Mouse (Mus musculus): ENCODE results near the gene Fut8. TPM values are rescaled to one million over a fixed set of nuclear protein-coding genes. Genes with fewer than 3 reads are reported as not detected.
"Not testable (repeated sequence)": the region's sequence is repeated elsewhere in the genome, so short reads cannot be mapped to it uniquely, and the experiment has no call there.

The Fut8 gene
- total RNA-seq, 2 experiments from 2014 or later: 72.0 to 74.4 TPM

- no peak for DNase-seq (ENCODE audit: low spot score in 2 of 2)
These were observed 257.9 kb downstream of the Fut8 start for GRCm38 (mm10) chr12:77495781-77496180.

GRCm38 (mm10) chr12:77498153-77498552 lies 260.2 kb downstream of the Fut8 start:
- DNase-seq (ENCODE audit: low spot score in 2 of 2): no peak

GRCm38 (mm10) chr12:77500439-77501055 lies 262.6 kb downstream of the Fut8 start:
- DNase-seq (ENCODE audit: low spot score in 2 of 2): no peak

- DNase-seq (ENCODE audit: low spot score in 2 of 2): no peak
These were observed 263.7 kb downstream of the Fut8 start for GRCm38 (mm10) chr12:77501466-77502240.

GRCm38 (mm10) chr12:77502243-77502642 lies 264.3 kb downstream of the Fut8 start:
- DNase-seq (ENCODE audit: low spot score in 2 of 2): no peak

- DNase-seq (ENCODE audit: low spot score in 2 of 2): no peak
These were observed 267.5 kb downstream of the Fut8 start for GRCm38 (mm10) chr12:77505431-77505830.

GRCm38 (mm10) chr12:77507770-77508169 lies 269.8 kb downstream of the Fut8 start:
- DNase-seq (ENCODE audit: low spot score in 2 of 2): no peak

- no peak for DNase-seq (ENCODE audit: low spot score in 2 of 2)
These were observed 272.8 kb downstream of the Fut8 start for GRCm38 (mm10) chr12:77510758-77511157.

- DNase-seq (ENCODE audit: low spot score in 2 of 2): no peak
These were observed 273.3 kb downstream of the Fut8 start for GRCm38 (mm10) chr12:77511206-77511605.

GRCm38 (mm10) chr12:77511631-77512030 lies 273.7 kb downstream of the Fut8 start:
- no peak for DNase-seq (ENCODE audit: low spot score in 2 of 2)

- no peak for DNase-seq (ENCODE audit: low spot score in 2 of 2)
These were observed 278.9 kb downstream of the Fut8 start for GRCm38 (mm10) chr12:77516805-77517204.

- DNase-seq (ENCODE audit: low spot score in 2 of 2): no peak
These were observed 279.8 kb downstream of the Fut8 start for GRCm38 (mm10) chr12:77517691-77518090.

- no peak for DNase-seq (ENCODE audit: low spot score in 2 of 2)
These were observed 281.7 kb downstream of the Fut8 start for GRCm38 (mm10) chr12:77519534-77520102.

- not testable (repeated sequence) for DNase-seq (ENCODE audit: low spot score in 2 of 2)
These were observed 286.1 kb downstream of the Fut8 start for GRCm38 (mm10) chr12:77524014-77524413.

All from layer of hippocampus, adult 18-20 months (tissue).